Comparison of ENCODE assay signal across 16 mouse cellular contexts in genomic region chr3:68602891-68603290, GRCm38 (mm10).
DNase-seq lines count a peak whose midpoint lies in the region; TF ChIP-seq lines count a peak whose summit lies in the region.
"Had no signal": no experiment of that assay in that cellular context is flagged by ENCODE, and none has a peak within 500 bp of the region (broad histone marks: within the 10 kb centered on the region; RNA-seq: fewer than 3 reads in every experiment).

No protein-coding gene starts in this region.

- DNase-seq in gastrocnemius, adult 18-20 months (ENCODE audit: low spot score), result peak; percentile 78
- DNase-seq in gastrocnemius, postnatal 36 days, result no peak
- DNase-seq in layer of hippocampus, adult 2 months (ENCODE audit: low spot score in 2 of 2), result peak in 1 of 2 experiments; percentile 52
- DNase-seq in layer of hippocampus, adult 18-20 months (ENCODE audit: low spot score in 2 of 2), result no peak
- peak; percentile 59 to 68 for DNase-seq in heart, adult 9 months (ENCODE audit: low spot score in 2 of 2)
- DNase-seq in heart, postnatal 4 days, result peak; percentile 46
- DNase-seq in kidney, adult 18-20 months, result no peak
- DNase-seq: adrenal gland, postnatal 10 days; cerebellum, adult 18-20 months; kidney, adult 9 months; kidney, postnatal 36 days; liver; right cerebral cortex, postnatal 4 days; thymus, adult 18-20 months had no signal

- no peak for TF ChIP-seq CTCF in layer of hippocampus, adult 2 months (conservative IDR thresholded peaks at IDR 0.05)

- H3K27ac ChIP-seq in layer of hippocampus, adult 2 months, result peak overlapping the region; percentile 76
- H3K27ac ChIP-seq: hindbrain, embryonic 10.5 days; midbrain, embryonic 13.5 days had no signal

- intact Hi-C loops in gastrocnemius, postnatal 36 days (cut with DNase I), result no loop called here

- no peak overlapping the region; the same call in 1 of the 2 replicates for H3K4me3 ChIP-seq in layer of hippocampus, adult 2 months
- H3K4me3 ChIP-seq: hindbrain, embryonic 10.5 days; midbrain, embryonic 13.5 days had no signal

Comparison
In these comparisons a context has a peak if more than half of its experiments do, and no peak if none do; other contexts are left out.
1. DNase-seq: peak in gastrocnemius, adult 18-20 months (single experiment), heart, adult 9 months (2 of 2) and heart, postnatal 4 days (single experiment); none in gastrocnemius, postnatal 36 days (0 of 2), layer of hippocampus, adult 18-20 months (0 of 2) and kidney, adult 18-20 months (single experiment).